Mouse (Mus musculus) frontal cortex, postnatal 14 days (tissue): ENCODE measurements around the gene Cdk5rap2.
A peak's percentile ranks its signal among the peaks of the same experiment; 100 is the strongest.

Source experiments
- DNase-seq, 2 experiments: peaks; one replicate each; pipeline ENCODE4 v3.0.0; 2022; ENCODE audit warnings: low spot score in 2 of 2

The Cdk5rap2 gene

GRCm38 (mm10) chr4:70409994-70410721, at the start of gene Cdk5rap2:
TSS of gene Cdk5rap2 (minus strand) at chr4:70410443.
- peak; percentile 95 to 96 for DNase-seq

DNA sequence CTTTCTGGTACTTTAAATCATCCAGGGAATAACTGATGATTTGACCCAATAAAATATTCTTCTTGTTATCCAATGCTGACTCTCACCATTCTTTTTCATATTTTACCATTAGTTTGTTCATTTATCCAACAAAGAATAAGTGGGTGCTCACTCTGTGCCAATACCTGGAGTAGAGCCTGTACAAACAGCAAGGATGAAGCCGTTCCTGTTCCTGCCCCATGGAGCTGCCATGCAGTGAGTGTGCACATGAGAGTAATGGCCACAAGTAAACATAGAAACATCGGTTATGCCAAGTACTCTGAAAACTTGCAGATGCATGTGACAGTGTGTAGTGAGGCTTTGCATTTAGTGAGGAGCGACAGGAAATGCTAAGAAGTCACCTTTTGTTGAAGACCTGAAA, 41.9 kb upstream of the Cdk5rap2 start:
- no peak for DNase-seq

- peak in 1 of 2 experiments; percentile 16 for DNase-seq
Measured at GRCm38 (mm10) chr4:70451750-70452149, 41.5 kb upstream of the Cdk5rap2 start.

GRCm38 (mm10) chr4:70449668-70450067, 39.4 kb upstream of the Cdk5rap2 start:
- no peak for DNase-seq

DNA sequence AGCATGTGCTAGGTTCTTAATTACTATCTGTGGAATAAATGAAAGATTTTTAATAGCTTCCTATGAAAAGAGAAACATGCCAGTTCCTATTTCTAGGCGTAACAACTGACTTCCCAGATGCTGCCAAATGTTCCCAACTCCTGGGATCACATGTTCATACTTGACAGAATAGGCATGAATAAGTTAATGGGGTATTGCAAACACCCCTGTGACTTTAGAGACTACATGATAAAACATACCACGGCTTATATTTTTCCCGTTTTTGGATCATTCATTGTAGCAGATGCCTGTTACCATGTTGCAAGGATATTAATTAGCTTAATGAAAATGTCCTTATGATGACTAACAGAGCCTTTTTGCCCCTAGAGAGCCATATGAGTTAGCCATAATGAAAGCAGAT, 36.5 kb upstream of the Cdk5rap2 start:
- no peak for DNase-seq

DNA sequence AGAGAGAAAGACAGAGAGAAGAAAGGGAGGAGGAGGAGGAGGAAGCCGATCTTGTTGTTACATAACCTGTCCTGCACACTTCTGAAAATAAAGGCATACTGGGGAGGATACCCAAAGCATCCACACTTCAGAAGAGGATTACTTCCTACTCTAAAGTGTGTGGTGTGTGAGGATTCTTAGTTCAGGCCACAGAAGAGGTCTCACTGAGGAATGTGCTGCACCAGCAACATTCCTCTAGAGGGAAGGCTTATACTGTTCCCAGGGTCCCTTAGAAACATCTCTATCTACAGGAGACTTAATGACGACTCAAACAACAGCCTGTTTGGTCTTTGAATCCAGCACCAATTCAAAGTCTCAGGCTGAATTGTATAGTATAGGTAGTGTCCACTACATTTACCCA, 10.0 kb upstream of the Cdk5rap2 start:
- DNase-seq = no peak

GRCm38 (mm10) chr4:70412126-70412525, 1.9 kb upstream of the Cdk5rap2 start:
- DNase-seq = peak in 1 of 2 experiments; percentile 27

GRCm38 (mm10) chr4:70409456-70409855, 787 bp downstream of the Cdk5rap2 start:
- no peak for DNase-seq

GRCm38 (mm10) chr4:70402109-70402819, 8.0 kb downstream of the Cdk5rap2 start:
- DNase-seq = peak; percentile 52 to 65

- no peak for DNase-seq
Measured at GRCm38 (mm10) chr4:70399476-70399875, 10.8 kb downstream of the Cdk5rap2 start.

DNA sequence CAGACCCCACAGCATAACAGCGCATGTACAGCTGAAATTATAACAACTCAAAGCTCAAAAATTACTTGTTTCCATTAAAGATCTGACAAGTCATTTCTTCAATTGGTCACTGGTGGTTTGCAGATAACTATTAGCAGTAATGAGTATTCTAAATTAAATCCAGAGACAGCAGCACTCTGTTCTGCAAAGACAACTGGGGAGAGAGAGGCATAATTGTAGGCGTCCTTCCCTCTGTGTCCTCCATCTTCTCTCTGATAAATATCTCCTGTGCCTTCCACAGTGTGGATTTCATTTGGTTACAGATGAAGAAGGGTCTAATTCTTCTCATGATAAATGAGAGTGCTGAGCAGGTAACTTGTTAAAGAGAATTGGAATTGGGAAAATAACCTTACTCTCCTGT, 11.2 kb downstream of the Cdk5rap2 start:
- DNase-seq = no peak

GRCm38 (mm10) chr4:70398088-70398487, 12.2 kb downstream of the Cdk5rap2 start:
- DNase-seq = no peak

DNA sequence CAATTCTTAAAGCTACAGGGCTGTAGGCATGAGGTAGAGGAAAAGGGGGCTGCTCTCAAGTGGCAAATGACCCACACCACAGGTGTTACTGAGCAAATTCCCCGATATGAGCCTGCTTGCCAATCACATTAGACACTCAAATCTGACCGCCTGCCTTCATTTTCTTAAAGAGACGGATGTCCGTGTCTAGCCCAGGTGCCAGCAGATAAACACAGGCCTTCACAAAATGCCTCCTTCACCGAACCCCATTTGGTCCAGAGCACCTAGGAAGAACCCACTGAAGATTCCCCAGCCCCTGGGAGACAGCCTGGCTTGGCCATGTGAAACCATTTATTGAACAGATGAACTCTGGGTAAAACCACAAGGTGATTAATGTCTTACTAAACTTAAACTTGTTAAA, 13.5 kb downstream of the Cdk5rap2 start:
- no peak for DNase-seq

DNA sequence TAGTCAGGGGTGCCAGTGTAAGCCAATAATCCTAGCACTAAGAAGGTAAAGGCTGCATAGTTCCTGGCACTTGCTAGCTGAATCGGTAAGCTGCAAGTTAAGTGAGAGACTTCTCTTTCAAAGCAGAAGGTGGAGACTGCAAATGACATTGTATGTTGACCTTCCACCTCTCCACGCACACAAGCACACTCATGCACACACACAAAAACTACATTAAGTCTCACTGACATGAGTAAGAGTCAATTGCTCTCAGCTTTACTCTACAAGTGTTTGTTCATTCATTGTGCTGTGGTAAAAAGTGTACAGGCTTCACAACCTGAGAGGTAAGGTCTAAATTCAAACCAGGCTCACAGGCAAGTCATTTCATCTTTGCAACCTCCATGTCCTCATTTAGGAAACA, 15.5 kb downstream of the Cdk5rap2 start:
- no peak for DNase-seq

- no peak for DNase-seq
Measured at GRCm38 (mm10) chr4:70391760-70392372, 18.4 kb downstream of the Cdk5rap2 start.

- DNase-seq = no peak
Measured at GRCm38 (mm10) chr4:70391073-70391472, 19.2 kb downstream of the Cdk5rap2 start.

- DNase-seq = no peak
Measured at GRCm38 (mm10) chr4:70386206-70386605, 24.0 kb downstream of the Cdk5rap2 start.

GRCm38 (mm10) chr4:70377359-70377758, 32.9 kb downstream of the Cdk5rap2 start:
- DNase-seq = no peak

DNA sequence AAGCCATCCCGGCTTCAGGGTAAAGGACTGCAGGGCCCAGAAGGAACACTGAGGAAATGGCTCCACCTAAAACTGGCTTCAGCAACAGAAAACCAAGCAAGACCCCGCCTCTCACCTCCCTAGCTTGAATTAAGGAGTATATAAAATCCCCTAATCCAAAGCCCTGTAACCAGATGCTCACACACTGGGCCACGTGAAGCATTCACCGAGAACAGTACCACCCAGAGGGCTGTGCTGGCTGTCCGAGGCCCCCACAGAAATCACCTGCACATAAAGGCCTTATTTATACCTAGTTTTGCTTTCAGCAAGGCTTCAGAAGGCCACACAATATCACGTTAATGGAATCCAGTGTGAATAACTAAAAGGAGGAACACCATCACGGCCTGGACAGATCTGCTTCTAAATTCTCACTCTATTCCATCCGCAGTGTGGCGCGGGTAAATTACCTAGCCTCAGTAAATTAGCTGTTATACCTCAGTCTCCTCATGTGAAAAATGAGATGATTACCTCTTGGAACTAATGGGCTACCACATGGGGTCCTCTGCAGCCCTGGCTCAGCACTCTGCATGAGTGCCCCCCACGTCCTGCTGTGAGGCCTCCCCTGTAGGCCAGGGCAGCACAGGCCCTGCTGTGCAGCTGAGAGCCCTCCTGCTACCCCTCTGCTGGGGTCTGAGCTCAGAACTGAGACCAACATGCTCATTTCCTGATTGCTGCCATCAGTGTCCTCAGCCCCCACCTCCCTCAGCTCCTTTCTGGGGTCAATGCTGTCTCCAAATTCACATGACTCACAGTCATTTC, 45.0 kb downstream of the Cdk5rap2 start:
- DNase-seq = no peak

- no peak for DNase-seq
Measured at GRCm38 (mm10) chr4:70361366-70361765, 48.9 kb downstream of the Cdk5rap2 start.

GRCm38 (mm10) chr4:70355659-70356350, 54.4 kb downstream of the Cdk5rap2 start:
- DNase-seq = peak; percentile 34 to 55
